Mouse (Mus musculus) retina, embryonic 14.5 days (tissue): ENCODE measurements around the gene Slain2.

Experiments used
- DNase-seq: peaks from one replicate; pipeline ENCODE4 v3.0.0-alpha.2; 2015; ENCODE audit warnings: low spot score

Slain2 gene

DNA sequence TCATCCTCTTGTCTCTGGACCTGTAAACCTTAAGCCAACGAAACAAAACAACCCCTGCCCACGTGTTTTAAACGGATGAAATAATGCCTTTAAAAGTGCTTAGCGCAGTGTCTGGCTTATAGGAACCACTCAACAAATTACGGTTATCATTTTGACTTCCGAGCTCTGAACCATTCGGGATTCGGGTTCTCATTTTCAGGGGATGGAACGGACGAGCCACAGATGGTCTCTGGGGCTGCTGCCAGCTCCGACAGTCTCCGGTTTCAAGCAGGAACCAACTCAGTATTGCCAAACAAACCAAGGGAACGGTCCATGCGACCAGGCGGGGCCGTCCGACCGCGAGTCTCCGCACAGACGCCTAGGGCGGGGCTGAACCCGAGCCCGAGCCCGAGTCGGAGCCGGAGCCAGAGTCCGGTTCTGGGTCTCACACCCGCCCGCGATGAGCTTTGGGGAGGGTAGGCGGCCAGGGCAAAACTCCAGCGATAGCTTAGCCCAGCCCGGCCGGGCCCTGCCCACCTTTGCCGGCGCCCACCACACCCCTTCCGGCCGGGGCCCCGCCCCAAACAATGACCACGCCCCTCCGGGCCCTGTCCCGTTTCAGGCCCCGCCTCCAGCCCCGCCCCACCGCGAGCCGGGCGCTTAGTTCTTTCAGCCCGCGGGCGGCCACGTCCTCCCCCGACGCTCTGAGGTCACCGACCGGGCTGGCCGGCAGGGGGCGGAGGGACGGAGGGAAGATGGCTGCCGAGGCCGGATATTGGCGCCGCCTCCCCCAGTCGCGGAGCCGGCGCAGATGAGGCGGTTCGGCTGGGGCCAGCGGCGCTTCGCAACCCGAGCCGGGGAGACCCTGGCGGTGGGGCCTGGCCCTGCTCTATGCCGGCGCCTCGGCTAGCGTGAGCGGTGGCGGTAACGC, at the start of gene Slain2:
Gene Slain2 (plus strand): TSS at position 657 of the 910 bp plus-strand sequence.
- DNase-seq, result peak; percentile 98

DNA sequence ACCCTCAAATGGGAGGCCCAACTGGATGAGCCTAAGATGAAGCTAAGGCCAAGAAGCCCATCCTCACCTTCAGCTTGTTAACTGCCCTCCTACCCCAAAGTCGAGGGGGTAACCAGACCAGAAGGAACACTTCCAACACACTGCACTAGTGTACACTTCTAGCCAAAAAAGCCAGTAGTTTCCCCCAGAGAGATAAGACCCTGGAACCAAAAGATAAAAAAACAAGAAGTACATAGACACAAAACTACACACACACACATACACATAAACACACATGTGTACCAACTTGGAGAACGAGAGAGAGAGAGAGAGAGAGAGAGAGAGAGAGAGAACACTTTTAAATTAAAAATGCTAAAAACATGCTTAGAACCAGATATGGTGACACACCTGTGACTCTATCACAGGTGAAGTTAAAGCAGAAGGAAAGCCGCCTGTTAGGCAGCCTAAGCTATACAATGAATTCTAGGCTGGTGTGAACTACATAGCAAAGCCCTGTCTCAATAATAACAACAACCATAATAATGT, 49.4 kb upstream of the Slain2 start:
- no peak for DNase-seq

DNA sequence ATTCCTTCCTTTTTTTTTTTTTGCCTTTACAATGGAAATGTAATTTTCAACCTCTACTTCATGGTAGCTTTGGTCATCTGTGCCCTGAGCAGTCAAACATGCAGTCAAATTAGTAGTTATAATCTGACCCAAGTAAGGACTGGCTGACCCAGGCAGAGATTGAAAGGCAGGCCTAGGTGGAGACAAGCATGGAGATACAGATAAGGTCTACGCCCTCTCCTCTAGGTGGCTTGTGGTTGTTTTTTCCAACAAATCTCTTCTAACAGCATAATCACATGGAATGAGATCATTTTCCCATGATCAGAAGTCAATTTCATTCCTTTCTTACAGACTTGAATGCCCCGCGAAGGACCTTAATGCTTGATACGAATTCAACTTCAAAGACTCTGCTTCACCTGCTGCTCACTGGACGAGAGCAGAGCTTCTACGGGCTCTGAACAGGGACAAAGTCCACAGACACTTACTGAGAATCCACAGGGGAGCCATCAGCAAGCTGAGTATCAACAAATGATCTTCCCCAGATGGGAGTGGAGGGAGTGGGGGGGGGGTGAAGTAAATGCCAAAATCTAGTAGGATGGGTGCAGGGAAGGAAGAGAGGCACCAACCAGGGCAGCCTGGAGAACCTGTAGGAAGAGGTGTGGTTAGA, 47.7 kb upstream of the Slain2 start:
- no peak for DNase-seq

DNA sequence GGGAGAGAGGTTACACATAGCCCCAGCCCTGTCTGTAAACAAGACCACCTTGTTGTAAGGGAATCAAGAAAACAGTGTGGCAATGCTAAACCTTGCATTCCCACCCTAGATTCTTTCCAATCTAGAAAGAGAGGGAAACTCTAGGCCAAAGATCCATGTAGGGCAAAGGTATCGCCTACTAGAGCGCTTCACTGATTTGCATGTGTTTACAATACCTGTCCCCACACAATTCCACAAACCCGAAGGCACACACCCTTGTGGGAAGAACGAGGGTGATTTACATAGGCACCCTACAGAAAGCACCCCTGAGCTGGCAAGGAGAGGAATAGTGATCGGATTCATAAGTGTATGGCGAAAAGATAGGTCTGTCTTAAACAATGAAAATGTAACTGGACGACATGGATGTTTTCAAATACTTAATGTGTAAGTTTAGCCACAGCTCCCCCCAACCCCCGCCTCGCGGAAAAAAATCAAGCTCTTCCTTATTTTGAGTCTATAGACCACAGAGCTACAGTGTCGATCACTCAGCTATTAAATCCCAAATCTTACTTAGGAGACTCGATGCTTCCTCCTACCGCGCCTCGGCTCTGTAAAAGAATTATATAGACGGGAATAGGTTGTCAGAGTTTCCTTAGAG, 47.0 kb upstream of the Slain2 start:
- DNase-seq, result no peak

DNA sequence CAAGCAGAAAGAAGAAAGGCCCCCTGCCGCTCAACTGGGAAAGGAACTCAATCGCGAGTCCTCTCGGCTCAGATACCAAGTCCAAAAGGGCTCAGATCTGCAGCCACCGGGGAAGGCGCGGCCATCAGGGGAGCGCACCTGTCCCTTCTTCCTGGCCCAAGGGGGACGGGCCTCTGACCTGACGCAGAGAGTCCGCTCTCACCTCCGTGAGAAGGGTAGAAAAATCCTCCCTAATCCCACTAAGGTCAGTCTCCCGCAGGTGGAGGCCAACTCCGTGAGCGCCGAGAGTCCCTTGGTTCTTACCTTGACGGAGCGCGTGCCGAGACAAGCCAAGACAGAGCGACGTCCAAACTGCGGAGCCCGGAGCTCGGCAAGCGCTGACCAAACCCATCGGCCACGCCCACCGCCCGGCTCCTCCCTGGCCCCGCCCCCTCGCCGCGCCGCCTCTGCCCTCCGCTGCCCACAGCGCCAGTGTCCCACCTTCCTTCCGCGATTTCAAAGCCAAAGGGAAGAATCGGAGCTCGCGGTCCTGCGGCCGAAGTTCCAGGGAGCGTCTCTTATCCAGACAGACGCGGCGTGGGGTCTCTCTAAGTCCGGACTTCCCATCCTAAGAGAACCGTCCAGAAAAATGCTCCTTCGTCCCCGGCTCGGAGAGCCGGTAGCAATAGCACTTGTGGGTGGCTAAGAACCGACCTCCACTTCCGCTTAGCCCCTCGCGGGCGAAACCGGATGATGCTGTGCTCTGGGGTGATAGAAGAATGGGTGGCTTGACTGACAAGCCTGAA, 45.8 kb upstream of the Slain2 start, which contains the start of gene Tec:
Gene Tec (minus strand): TSS at position 393 of the 785 bp plus-strand sequence.
- DNase-seq, result peak; percentile 91

DNA sequence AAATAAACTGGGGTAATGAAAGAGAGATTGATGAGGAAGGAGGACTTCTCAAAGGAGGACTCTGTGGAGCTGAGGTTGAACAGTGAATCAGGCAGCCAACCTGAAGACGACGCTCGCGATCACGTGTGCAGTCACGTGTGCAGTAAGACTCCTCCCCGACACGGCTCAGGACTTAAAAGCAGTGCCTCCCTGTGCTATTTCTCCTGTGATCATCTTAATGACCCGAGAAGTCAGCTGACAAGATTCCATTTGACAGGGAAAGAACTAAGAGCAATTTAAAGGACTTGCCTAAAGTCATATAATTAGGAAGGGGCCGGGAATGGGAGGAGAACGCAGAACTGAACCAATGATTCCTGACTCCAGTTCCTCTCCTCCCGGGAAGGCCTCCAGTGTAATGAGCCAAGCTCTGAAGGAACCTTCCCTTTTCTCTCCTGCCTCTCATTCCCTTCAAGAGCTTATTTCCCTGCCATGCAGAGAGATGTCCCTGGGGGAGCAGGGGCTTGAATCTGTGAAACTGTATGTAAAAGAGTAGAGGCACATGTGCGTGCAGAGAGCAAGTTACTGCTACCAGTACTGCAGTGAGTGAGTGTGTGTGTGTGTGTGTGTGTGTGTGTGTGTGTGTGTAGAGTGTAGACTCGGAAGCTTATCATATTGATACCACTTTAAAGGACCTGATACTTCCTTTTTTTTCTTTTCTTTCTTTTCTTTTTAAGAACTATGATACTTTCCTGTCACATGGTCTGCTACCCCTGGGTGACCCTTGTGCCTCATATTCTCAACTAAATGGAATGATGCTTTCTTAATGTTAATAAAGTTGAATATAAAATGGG, 44.1 kb upstream of the Slain2 start:
- DNase-seq, result peak; percentile 68

DNA sequence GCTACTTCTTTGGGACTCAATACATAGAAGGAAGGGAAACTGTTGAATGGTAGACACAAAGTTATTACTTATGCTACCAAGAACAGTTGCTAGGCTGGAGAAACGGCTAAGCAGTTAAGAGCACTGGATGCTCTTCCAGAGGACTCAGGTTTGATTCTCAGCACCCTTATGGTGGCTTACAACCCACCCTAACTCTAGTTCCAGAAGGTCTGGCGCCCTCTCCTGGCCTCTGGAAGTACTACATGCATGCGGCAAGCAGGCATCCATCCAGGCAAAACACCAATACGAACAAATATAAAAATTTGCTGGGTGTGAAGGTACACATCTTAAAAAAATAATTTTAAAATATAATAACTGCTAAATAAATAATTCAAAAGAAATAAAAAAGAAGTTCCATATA, 43.0 kb upstream of the Slain2 start:
- no peak for DNase-seq

DNA sequence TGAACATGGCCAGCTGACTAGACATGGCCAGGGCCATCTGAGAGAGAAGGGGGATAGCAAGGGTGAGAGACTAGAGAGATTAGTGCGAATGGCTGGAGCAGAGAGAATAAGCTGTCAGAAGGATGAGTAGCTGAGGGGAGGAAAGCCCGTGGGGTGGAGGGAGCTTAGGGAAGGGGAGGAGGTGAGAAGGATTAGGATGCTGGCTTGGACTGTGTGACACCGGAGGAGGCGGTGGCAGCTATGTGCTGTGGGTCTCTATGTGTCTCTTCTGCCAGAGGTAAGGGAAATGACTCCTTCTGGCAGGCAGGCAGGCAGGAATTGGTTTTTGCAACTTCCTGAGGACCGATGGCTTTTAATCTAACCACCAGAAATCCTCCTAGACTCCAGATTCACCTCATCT, 34.4 kb upstream of the Slain2 start:
- no peak for DNase-seq

DNA sequence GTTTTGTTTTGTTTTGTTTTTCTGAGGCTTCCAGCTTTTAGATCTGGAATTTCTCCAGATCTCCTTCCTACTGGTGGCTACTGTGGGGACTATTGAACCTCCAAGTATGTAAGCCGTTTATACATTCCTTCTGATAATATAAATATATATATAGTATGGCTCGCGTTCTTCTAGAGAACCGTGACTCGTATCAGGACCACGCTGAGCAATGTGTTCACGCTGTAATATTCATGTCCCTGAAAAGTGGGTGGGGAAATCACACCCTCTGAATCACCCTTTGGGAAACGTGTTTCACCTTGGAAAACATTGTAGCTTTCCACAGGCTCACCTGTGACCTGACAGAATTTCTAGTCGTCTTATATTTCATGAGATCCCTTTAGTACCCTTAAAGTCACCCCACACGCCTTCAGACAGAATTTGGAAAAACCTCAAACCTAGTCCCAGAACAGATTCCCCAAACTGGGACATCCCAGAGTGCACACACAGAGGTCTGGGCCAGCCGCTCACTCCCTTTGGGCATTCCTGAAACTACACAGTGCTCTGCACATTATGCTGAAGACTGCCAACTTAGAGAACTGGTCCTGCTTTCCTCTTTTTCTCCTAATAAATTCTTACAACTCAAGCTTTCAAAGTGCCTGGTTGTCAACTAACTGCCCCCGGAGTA, 32.2 kb upstream of the Slain2 start:
- DNase-seq, result no peak

DNA sequence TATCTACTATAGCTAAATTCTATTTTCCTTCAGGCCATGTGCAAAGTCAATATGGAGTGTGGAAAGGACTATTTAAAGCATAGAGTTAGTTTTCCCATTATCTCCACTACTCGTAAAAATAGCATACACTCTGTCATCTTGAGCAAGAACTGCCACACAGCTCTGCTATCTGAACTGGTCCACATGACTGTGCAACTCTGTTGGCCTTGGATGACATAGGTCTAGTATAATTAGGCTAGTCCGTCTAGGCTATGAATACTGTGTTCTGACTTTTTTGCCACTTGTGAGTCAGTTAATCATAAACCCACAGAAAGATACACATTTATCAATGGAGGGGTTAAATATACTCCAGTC, 31.7 kb upstream of the Slain2 start:
- DNase-seq, result no peak

DNA sequence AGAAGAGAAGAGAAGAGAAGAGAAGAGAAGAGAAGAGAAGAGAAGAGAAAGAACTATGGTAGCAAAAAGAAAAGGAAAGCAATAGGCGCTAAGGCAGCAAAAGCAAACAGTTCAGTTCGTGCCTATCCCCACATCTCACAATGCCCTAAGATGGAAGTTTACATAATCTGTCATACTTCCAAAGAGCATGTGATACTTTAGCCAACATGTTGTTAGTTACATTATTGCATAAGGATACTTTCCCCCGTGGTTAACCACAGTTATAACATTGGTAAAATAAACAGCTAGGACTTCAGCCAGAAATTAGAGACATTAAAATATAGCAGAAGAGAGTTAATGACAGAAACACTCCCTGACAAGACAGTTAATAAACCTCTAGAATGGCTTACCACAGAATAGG, 30.4 kb upstream of the Slain2 start:
- no peak for DNase-seq

DNA sequence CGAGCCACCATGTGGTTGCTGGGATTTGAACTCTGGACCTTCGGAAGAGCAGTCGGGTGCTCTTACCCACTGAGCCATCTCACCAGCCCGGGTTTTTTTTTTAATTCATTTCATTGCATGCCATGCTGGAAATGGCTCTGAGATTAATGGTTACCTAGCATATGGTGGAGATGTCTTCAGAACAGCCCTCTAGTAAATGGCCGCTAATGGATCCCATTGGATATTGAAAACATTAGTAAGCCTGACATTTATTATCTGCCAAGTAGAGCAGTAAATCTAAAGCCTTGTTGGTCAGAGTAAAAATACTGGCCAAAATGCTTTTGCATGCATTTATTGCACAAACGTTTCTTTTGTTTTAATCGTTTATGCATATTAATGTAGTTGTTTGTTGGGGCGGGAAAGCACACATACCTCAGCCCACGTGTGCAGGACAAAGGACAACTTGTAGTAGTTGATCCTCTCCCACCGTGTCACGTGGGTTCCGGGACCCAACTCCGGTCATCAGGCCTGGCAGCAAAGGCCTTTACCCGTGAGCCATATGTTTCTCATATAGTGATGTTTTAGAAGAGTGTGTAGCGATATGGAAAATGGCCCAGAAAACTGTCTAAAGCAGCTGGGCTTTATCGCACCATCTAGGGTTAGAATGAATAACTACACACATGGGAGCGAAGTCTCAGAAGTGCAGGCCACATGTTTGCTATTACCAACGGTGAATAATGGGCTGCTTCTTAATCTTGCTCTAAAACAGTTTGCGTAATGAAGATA, 27.5 kb upstream of the Slain2 start:
- no peak for DNase-seq

DNA sequence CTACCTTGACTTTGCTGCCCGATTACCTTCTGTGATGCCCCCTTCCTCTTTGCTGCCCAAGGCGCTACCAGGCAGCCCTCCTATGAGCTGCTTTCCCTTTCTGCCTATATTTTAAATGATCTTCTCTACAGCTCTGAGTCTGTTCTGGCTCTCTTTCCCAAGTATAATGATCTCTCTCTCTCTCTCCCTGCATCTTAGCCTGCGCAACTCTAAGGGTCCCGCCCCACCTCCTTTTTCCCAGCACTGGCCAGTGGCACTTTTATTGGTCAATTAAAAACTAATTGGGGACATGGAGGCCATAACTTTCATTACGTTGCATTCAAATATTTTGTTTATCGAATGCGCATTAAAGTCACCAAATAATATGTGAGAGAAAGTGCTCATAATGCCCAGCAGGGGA, 25.8 kb upstream of the Slain2 start:
- DNase-seq, result no peak

DNA sequence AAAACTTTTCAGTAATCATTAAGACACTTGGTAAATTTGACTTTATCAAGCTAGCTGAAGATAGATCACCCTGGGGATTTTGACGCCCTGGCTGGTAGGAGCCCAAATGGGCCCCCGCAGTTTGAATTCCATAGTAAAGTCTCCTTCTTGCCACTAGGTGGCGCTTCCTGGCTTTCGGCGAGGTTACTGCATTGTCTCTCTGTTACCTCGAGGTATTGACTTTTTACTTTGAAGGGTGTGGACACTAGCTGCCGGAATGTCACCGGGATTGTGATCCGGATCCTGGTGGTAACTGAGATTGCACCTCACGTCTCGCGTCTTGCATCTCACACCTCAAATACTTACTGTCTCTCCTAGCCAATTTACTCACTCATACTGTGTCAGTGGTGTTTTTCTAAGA, 22.6 kb upstream of the Slain2 start:
- peak; percentile 79 for DNase-seq

DNA sequence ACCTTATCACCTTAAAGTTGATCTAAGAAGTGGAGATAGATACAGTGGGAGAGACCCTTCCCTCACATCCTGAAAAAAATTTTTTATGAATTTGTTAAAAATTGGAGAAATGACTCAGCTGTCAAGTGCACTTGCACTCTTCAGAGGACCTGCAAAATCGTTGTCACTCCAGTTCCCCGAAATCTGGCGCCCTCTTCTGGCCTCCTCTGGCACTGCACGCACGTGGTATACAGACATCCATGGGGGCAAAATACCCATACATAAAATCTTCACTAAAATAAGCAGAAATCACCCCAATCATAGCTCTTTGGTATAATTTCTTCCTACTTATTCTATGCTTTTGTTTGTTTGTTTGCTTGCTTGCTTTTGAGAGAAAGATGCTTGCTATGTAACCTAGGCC, 20.1 kb upstream of the Slain2 start:
- DNase-seq, result no peak

DNA sequence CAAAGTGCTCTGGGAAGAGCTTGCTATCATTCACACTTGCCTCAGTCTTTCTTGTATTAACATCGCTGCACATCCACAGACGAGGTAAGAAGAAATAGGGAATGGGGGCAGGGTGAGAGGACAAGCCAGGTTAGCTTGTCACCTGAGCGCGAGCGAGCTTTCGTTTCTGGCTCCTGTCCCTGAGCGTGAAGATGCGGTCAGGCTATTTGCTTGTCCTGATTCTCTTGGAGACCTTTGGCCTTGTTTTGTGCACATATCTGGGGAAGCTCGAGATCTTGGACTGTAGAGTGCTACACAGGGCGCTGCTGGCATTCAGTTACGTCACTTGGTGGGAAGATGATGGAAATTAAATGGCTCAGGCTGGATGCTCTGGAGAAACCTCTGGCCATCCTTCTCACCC, 18.8 kb upstream of the Slain2 start:
- DNase-seq, result no peak

DNA sequence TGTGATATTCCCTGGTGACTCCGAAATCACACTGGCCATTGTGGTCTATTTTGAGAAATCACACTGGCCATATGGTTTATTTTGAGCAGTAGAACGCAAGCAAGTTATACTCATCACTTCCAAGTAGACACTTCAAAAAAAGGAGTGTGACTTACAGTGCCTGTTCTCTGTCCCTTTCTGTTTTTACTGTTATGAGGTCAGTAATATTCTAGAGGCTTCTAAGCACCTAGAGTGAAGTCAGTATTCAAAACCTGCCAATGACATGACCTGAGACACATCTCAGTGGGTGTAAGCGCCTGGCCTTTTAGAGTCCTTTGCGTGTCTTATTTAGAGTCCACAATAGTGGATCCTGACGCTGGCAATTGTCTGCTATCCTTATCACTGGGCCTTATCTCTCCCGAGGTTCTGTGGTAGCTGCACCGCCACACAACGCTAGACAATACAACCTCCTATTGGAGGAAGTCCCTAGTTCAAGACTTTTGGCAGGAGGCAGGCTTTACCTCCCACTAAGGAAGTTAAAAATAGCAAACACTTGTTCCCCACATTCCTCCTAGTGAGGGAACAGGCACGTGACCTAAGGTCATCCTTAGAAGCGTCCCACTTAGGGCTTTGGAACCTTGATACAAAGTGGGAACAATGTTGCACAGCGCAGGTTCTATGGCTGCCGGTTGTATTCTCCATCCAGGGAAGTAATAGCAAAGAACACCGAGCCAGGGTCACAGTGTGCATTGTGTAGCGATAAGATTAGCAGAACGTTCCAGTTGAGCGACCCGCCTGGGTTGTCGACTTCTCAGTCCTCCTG, 17.4 kb upstream of the Slain2 start:
- no peak for DNase-seq

DNA sequence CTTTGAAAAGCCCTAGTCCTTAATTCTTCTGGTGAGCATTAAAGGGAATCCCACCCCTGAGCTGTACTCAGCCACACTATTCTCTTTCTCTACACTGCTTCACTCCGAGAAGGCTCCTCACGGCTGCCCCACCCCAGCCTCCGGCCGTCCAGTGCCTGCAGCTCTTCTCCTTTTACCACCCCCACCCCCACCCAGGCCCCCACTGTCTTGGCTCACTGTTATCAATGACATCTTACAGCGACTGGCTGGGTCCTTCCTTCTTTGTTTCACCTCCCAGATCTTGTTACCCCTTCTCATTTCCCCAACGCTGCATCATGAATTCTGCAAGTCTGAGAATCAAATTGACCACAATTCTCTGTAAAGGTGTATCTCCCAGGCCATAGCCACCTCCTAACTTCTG, 16.1 kb upstream of the Slain2 start:
- DNase-seq, result no peak

DNA sequence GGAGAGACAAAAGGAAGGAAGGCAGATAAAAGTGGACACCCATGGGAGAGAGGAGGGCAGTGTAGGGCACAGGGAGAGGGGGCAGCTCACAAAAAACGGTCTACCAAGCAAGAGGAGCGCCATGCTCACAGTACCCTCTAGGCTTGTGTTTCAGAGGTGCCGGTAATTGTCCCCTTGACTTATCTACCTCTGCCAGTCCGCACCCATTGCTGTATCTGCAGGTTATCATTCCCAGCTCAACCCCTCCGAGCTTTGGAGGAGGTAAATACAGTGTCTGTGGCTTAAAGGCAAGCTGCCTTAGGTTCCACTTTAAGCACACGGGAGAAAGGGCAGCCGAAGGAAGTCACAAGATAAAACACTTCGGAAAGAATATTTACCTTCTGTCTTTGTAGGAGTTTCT, 14.8 kb upstream of the Slain2 start:
- no peak for DNase-seq
